Mouse (Mus musculus): Measurements from ENCODE around the gene B4gat1. TPM values are rescaled to one million over a fixed set of nuclear protein-coding genes. Genes with fewer than 3 reads are reported as not detected.

Gene B4gat1
- total RNA-seq (2023; ENCODE audit: inconsistent age) = 1.0 to 3.7 TPM (median 2.2 TPM) in 4 replicates

GRCm38 (mm10) chr19:5038709-5039156, at the start of gene B4gat1, which contains the start of gene AC124502.3:
TSS of gene B4gat1 (plus strand) at chr19:5038826.
TSS of gene AC124502.3 (plus strand) at chr19:5038891.

GRCm38 (mm10) chr19:4990256-4990625, 48.4 kb upstream of the B4gat1 start, which contains the start of gene Npas4:
TSS of gene Npas4 (minus strand) at chr19:4990316.

GRCm38 (mm10) chr19:5023621-5024479, 14.8 kb upstream of the B4gat1 start, which contains the start of gene Slc29a2:
TSS of gene Slc29a2 (plus strand) at chr19:5023860.

GRCm38 (mm10) chr19:5040862-5041523, 2.4 kb downstream of the B4gat1 start, which contains the start of gene Brms1:
TSS of gene Brms1 (plus strand) at chr19:5041354.

GRCm38 (mm10) chr19:5050047-5050905, 11.7 kb downstream of the B4gat1 start, which contains the start of gene Rin1:
TSS of gene Rin1 (plus strand) at chr19:5050481.

GRCm38 (mm10) chr19:5067867-5068569, 29.4 kb downstream of the B4gat1 start, which contains the start of gene Cd248:
TSS of gene Cd248 (plus strand) at chr19:5068078.

GRCm38 (mm10) chr19:5085145-5085863, 46.7 kb downstream of the B4gat1 start, which contains the start of gene Tmem151a:
TSS of gene Tmem151a (minus strand) at chr19:5085531.

GRCm38 (mm10) chr19:5087884-5088728, 49.5 kb downstream of the B4gat1 start, which contains the start of gene Yif1a:
TSS of gene Yif1a (plus strand) at chr19:5088538.

Other genes with a start within 250 kb of the B4gat1 start
- 66.4 to 76.6 TPM (median 70.6 TPM) in 4 replicates for gene Rbm4, start 244.9 kb upstream of the B4gat1 start, total RNA-seq (2023; ENCODE audit: inconsistent age)
- 28.2 to 42.1 TPM (median 30.4 TPM) in 4 replicates for gene Gm21992, start 227.2 kb upstream of the B4gat1 start, total RNA-seq (2023; ENCODE audit: inconsistent age)
- gene Rbm14, start 227.2 kb upstream of the B4gat1 start, total RNA-seq (2023; ENCODE audit: inconsistent age) = 68.5 to 90.5 TPM (median 73.1 TPM) in 4 replicates
- gene Ccs, start 199.5 kb upstream of the B4gat1 start, total RNA-seq (2023; ENCODE audit: inconsistent age) = 22.2 to 26.6 TPM (median 24.0 TPM) in 4 replicates
- not detected in 4 replicates for gene Ccdc87, start 199.5 kb upstream of the B4gat1 start, total RNA-seq (2023; ENCODE audit: inconsistent age)
- 0.63 to 1.5 TPM (median 1.4 TPM) in 3 of 4 replicates, not detected in the other for gene Ctsf, start 183.7 kb upstream of the B4gat1 start, total RNA-seq (2023; ENCODE audit: inconsistent age)
- not detected in 4 replicates for gene Actn3, start 160.9 kb upstream of the B4gat1 start, total RNA-seq (2023; ENCODE audit: inconsistent age)
- 7.2 to 12.1 TPM (median 9.8 TPM) in 4 replicates for gene Zdhhc24, start 160.2 kb upstream of the B4gat1 start, total RNA-seq (2023; ENCODE audit: inconsistent age)
- gene Bbs1, start 132.2 kb upstream of the B4gat1 start, total RNA-seq (2023; ENCODE audit: inconsistent age) = 2.5 to 5.7 TPM (median 2.9 TPM) in 4 replicates
- gene Dpp3, start 110.5 kb upstream of the B4gat1 start, total RNA-seq (2023; ENCODE audit: inconsistent age) = 71.4 to 78.7 TPM (median 76.1 TPM) in 4 replicates
- 1.1 to 4.0 TPM (median 1.6 TPM) in 4 replicates for gene Peli3, start 95.7 kb upstream of the B4gat1 start, total RNA-seq (2023; ENCODE audit: inconsistent age)
- 31.3 to 42.8 TPM (median 37.5 TPM) in 4 replicates for gene Mrpl11, start 76.7 kb upstream of the B4gat1 start, total RNA-seq (2023; ENCODE audit: inconsistent age)
- gene Npas4, start 48.5 kb upstream of the B4gat1 start, total RNA-seq (2023; ENCODE audit: inconsistent age) = 0.22 TPM in 1 of 4 replicates, not detected in the others
- gene Slc29a2, start 15.0 kb upstream of the B4gat1 start, total RNA-seq (2023; ENCODE audit: inconsistent age) = 2.3 to 4.6 TPM (median 3.6 TPM) in 4 replicates
- 2.1 to 4.3 TPM (median 3.1 TPM) in 4 replicates for gene AC124502.3, start 65 bp downstream of the B4gat1 start, total RNA-seq (2023; ENCODE audit: inconsistent age)
- 59.2 to 67.2 TPM (median 63.0 TPM) in 4 replicates for gene Brms1, start 2.5 kb downstream of the B4gat1 start, total RNA-seq (2023; ENCODE audit: inconsistent age)
- 1.8 to 3.9 TPM (median 3.1 TPM) in 4 replicates for gene Rin1, start 11.7 kb downstream of the B4gat1 start, total RNA-seq (2023; ENCODE audit: inconsistent age)
- gene Cd248, start 29.3 kb downstream of the B4gat1 start, total RNA-seq (2023; ENCODE audit: inconsistent age) = 0.18 TPM in 1 of 4 replicates, not detected in the others
- 0.13 to 0.96 TPM in 2 of 4 replicates, not detected in the others for gene Tmem151a, start 46.7 kb downstream of the B4gat1 start, total RNA-seq (2023; ENCODE audit: inconsistent age)
- gene Yif1a, start 49.7 kb downstream of the B4gat1 start, total RNA-seq (2023; ENCODE audit: inconsistent age) = 30.3 to 38.1 TPM (median 35.5 TPM) in 4 replicates
- 0.78 to 1.9 TPM (median 1.5 TPM) in 4 replicates for gene Cnih2, start 59.7 kb downstream of the B4gat1 start, total RNA-seq (2023; ENCODE audit: inconsistent age)
- 101 to 112 TPM (median 105 TPM) in 4 replicates for gene Rab1b, start 68.2 kb downstream of the B4gat1 start, total RNA-seq (2023; ENCODE audit: inconsistent age)
- gene Klc2, start 79.7 kb downstream of the B4gat1 start, total RNA-seq (2023; ENCODE audit: inconsistent age) = 34.5 to 38.0 TPM (median 36.7 TPM) in 4 replicates
- 72.2 to 78.0 TPM (median 74.1 TPM) in 4 replicates for gene Pacs1, start 234.3 kb downstream of the B4gat1 start, total RNA-seq (2023; ENCODE audit: inconsistent age)